Mouse (Mus musculus) ES-Bruce4 (cell line): ENCODE results near the gene 4930452B06Rik. TPM values are rescaled to one million over a fixed set of nuclear protein-coding genes. Genes with fewer than 3 reads are reported as not detected.
"Not testable (repeated sequence)": the region's sequence is repeated elsewhere in the genome, so short reads cannot be mapped to it uniquely, and the experiment has no call there.

ENCODE experiments used
- H3K27ac ChIP-seq: 2 replicates; pipeline ENCODE4 v1.5.1; 2012; ENCODE audit warnings: low read length, inconsistent platforms; ENCODE audit not compliant: insufficient read depth
- H3K27me3 ChIP-seq: 2 replicates; pipeline ENCODE4 v1.6.1; 2012; ENCODE audit warnings: mild to moderate bottlenecking, low read length, inconsistent platforms; ENCODE audit not compliant: control insufficient read depth, poor library complexity, insufficient read depth, severe bottlenecking
- H3K36me3 ChIP-seq: 2 replicates; pipeline ENCODE4 v1.6.1; 2012; ENCODE audit warnings: inconsistent platforms, mild to moderate bottlenecking, low read length, moderate library complexity; ENCODE audit not compliant: control insufficient read depth, poor library complexity, insufficient read depth, severe bottlenecking
- H3K4me1 ChIP-seq: one replicate; pipeline ENCODE4 v1.8.1; 2011; ENCODE audit warnings: low read length; ENCODE audit not compliant: control insufficient read depth, insufficient read depth
- H3K4me3 ChIP-seq: 2 replicates; pipeline ENCODE4 v1.5.1; 2011; ENCODE audit warnings: low read depth, mild to moderate bottlenecking, low read length
- H3K9ac ChIP-seq: 2 replicates; pipeline ENCODE4 v1.6.1; 2012; ENCODE audit warnings: low read depth, mild to moderate bottlenecking, inconsistent platforms; ENCODE audit not compliant: poor library complexity, severe bottlenecking
- H3K9me3 ChIP-seq: replicated peaks from 2 replicates; pipeline ENCODE4 v1.6.1; 2012; ENCODE audit warnings: mild to moderate bottlenecking, low read length, inconsistent platforms; ENCODE audit not compliant: control insufficient read depth, poor library complexity, insufficient read depth, severe bottlenecking
- CTCF ChIP-seq: IDR thresholded peaks from one replicate; pipeline ENCODE4 v1.8.1; 2011; ENCODE audit warnings: low read depth, low read length
- EP300 ChIP-seq: IDR thresholded peaks from 2 replicates; pipeline ENCODE4 v1.6.1; 2011; ENCODE audit warnings: low read depth, low read length; ENCODE audit not compliant: insufficient read depth
- POLR2A ChIP-seq: IDR thresholded peaks from one replicate; pipeline ENCODE4 v1.8.1; 2011; ENCODE audit warnings: low read length; ENCODE audit not compliant: insufficient read depth
- polyA plus RNA-seq: library from polyadenylated mRNA; stranded (reverse); fragments of >200 nt; gene quantifications from 2 replicates; pipeline ENCODE4 v1.2.4, GENCODE M21; 2011; ENCODE audit warnings: low read depth; ENCODE audit not compliant: missing spikeins, insufficient read depth, insufficient read length

The 4930452B06Rik gene
- polyA plus RNA-seq, 1 experiment: 16.5 TPM

DNA sequence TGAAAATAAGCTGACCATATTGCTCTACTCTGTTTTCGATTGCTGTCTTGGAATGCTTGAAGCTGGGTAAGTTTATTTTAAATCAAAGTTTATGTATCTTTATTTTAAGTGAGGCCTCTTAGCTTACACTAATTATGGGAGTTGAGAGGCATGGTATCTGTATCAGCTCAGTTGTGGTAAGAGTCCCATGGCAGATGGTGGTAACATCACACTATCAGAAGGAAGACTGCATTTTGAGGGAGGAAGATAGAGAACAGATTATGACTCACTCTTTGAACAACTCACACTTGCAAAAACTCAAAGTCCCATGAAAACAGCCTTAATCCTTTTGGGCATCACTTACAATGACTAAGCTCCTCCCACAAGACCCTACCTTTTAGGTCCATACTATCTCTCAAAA, 81.0 kb downstream of the 4930452B06Rik start:
- H3K27ac ChIP-seq: no peak overlapping the region
- H3K27me3 ChIP-seq: no peaks in the 10 kb centered on the region
- H3K9me3 ChIP-seq: no peaks in the 10 kb centered on the region
- H3K36me3 ChIP-seq: no peaks in the 10 kb centered on the region
- no peak overlapping the region for H3K4me3 ChIP-seq
- no peak overlapping the region for H3K9ac ChIP-seq
- TF ChIP-seq EP300: no peak
- TF ChIP-seq CTCF: no peak
- TF ChIP-seq POLR2A: no peak
- no peaks in the 10 kb centered on the region for H3K4me1 ChIP-seq

DNA sequence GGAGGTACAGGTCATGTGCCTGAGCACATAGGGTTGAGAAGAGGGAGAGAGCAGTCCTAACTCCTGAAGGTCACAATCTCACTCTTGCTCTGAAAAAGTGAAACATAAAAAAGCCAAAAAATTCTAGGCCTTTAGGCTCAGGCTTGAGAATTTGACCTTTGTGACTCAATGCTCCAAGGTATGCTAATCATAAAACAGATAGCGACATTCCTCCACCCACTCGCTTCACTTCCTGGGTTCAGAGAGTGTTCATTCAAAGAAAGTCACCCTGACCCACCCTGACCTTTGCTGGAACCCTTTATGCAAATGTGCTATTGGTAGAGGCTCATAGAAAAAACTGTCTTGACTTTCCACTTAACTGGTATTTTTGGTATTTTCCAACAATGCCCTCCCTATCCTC, 115.0 kb downstream of the 4930452B06Rik start:
- not testable (repeated sequence) for H3K9ac ChIP-seq, H3K4me3 ChIP-seq, H3K27me3 ChIP-seq, H3K4me1 ChIP-seq, H3K36me3 ChIP-seq
- peak overlapping the region; percentile 25; the same call in 1 of the 2 replicates for H3K27ac ChIP-seq
- H3K9me3 ChIP-seq: peaks cover 17% of the 10 kb centered on the region

- no peak overlapping the region for H3K4me3 ChIP-seq
- no peaks in the 10 kb centered on the region for H3K4me1 ChIP-seq
- no peaks in the 10 kb centered on the region for H3K36me3 ChIP-seq
- H3K9me3 ChIP-seq: peaks cover 17% of the 10 kb centered on the region
- H3K27me3 ChIP-seq: no peaks in the 10 kb centered on the region
- H3K9ac ChIP-seq: no peak overlapping the region
- TF ChIP-seq POLR2A (no peak), EP300 (no peak), CTCF (no peak)
- H3K27ac ChIP-seq: no peak overlapping the region
Observed at GRCm38 (mm10) chr14:8549108-8549507, 116.9 kb downstream of the 4930452B06Rik start.

- H3K4me3 ChIP-seq: no peak overlapping the region
- H3K9me3 ChIP-seq: peaks cover 6% of the 10 kb centered on the region; the same call in 1 of the 2 replicates
- H3K36me3 ChIP-seq: no peaks in the 10 kb centered on the region
- H3K27me3 ChIP-seq: no peaks in the 10 kb centered on the region
- no peak overlapping the region for H3K27ac ChIP-seq
- H3K4me1 ChIP-seq: no peaks in the 10 kb centered on the region
- TF ChIP-seq POLR2A: no peak
- no peak for TF ChIP-seq EP300
- no peak for TF ChIP-seq CTCF
- H3K9ac ChIP-seq: no peak overlapping the region
Observed at GRCm38 (mm10) chr14:8536024-8536423, 130.0 kb downstream of the 4930452B06Rik start.

DNA sequence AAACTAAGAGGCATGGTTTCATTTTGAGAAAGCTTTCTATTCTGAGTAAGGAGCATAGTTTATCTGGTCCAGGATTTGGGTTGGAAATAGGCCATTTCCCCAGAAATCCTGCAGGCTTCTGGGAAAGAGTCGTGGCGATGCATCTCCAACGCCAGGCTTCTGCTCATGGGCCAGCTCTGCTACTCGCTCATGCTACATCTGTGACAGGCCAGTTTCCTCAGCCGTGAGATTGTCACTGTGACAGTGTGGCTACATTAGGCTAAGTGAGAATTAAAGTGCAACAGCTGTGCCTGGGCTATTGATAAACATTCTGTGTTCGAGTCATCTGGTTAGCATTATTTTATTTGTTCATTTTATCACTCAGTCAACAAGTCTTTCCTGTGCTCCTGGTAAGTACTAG, 140.8 kb downstream of the 4930452B06Rik start:
- no peak for TF ChIP-seq EP300
- no peak for TF ChIP-seq POLR2A
- no peak for TF ChIP-seq CTCF
- no peak overlapping the region for H3K4me3 ChIP-seq
- no peak overlapping the region for H3K27ac ChIP-seq
- H3K9me3 ChIP-seq: no peaks in the 10 kb centered on the region
- H3K27me3 ChIP-seq: no peaks in the 10 kb centered on the region
- no peaks in the 10 kb centered on the region for H3K4me1 ChIP-seq
- no peaks in the 10 kb centered on the region for H3K36me3 ChIP-seq
- no peak overlapping the region for H3K9ac ChIP-seq

- Histone ChIP-seq H3K27me3 (no peaks in the 10 kb centered on the region), H3K9ac (no peak overlapping the region), H3K9me3 (no peaks in the 10 kb centered on the region), H3K4me3 (no peak overlapping the region), H3K27ac (no peak overlapping the region), H3K36me3 (no peaks in the 10 kb centered on the region), H3K4me1 (no peaks in the 10 kb centered on the region)
- no peak for TF ChIP-seq CTCF
- TF ChIP-seq POLR2A: no peak
- no peak for TF ChIP-seq EP300
Observed at GRCm38 (mm10) chr14:8517681-8518080, 148.4 kb downstream of the 4930452B06Rik start.
